Mouse (Mus musculus) intestine, embryonic 15.5 days (tissue): ENCODE measurements around the gene Ptpa. TPM values are rescaled to one million over a fixed set of nuclear protein-coding genes. Genes with fewer than 3 reads are reported as not detected.

Experiments
- ATAC-seq: fragments of 200-750 bp; cut with Nextera tagmentation; 2 replicates; pipeline ENCODE4 v1.8.0; 2017; ENCODE audit warnings: moderate TSS enrichment, moderate library complexity
- H3K27ac ChIP-seq: fragments of 300-500 bp; sonication (generic); 2 replicates; pipeline ENCODE4 v1.5.1; 2015; ENCODE audit warnings: mild to moderate bottlenecking, inconsistent platforms
- H3K27me3 ChIP-seq: fragments of 300-500 bp; sonication (generic); replicated peaks from 2 replicates; pipeline ENCODE4 v1.6.1; 2015; ENCODE audit warnings: inconsistent platforms
- H3K36me3 ChIP-seq: fragments of 300-500 bp; sonication (generic); 2 replicates; pipeline ENCODE4 v1.6.1; 2015; ENCODE audit warnings: inconsistent platforms
- H3K4me1 ChIP-seq: fragments of 300-500 bp; sonication (generic); replicated peaks from 2 replicates; pipeline ENCODE4 v1.6.1; 2015; ENCODE audit warnings: inconsistent platforms
- H3K4me2 ChIP-seq: fragments of 300-500 bp; sonication (generic); replicated peaks from 2 replicates; pipeline ENCODE4 v1.6.1; 2015; ENCODE audit warnings: mild to moderate bottlenecking, inconsistent platforms
- H3K4me3 ChIP-seq: fragments of 300-500 bp; sonication (generic); replicated peaks from 2 replicates; pipeline ENCODE4 v1.5.1; 2015; ENCODE audit warnings: inconsistent platforms
- H3K9ac ChIP-seq: fragments of 300-500 bp; sonication (generic); 2 replicates; pipeline ENCODE4 v1.6.1; 2015; ENCODE audit warnings: inconsistent platforms
- H3K9me3 ChIP-seq: fragments of 300-500 bp; sonication (generic); 2 replicates; pipeline ENCODE4 v1.6.1; 2016; ENCODE audit warnings: inconsistent platforms
- WGBS: fragments of 180-500 bp; shearing (Covaris S2); methylation state at CpG from one replicate; pipeline ENCODE4 v1.1.7; 2015; 5-methylcytosine and 5-hydroxymethylcytosine counted together
- polyA plus RNA-seq: library from polyadenylated mRNA; unstranded; fragments of >200 nt; fragmentation: Nextera tagmentation; extraction: Ambion mirVana; gene quantifications from 2 replicates; pipeline ENCODE4 v1.2.1, GENCODE M21; 2015

The Ptpa gene
- polyA plus RNA-seq, 1 experiment from 2014 or later, result 117 TPM

DNA sequence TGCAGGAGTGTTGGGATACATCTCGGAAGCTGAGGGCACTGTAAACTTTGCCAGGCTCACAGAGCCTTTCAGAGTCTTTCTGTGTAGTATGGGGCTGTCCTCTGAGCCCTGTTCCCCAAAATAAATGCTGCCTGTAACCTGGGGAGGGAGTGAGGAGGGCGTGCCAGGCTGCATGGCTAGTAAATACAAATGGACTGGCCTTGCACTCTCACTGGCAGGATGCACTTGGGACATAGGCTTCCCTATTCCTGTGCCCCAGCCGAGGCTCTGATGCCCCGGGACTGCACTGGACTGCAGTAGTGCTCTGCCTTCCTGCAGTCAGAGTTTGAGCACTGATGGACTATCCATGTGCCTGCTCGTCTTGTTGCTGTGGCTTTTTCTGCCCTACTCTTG, 26.7 kb downstream of the Ptpa start:
- H3K27ac ChIP-seq, result peak overlapping the region; percentile 98
- no peaks in the 10 kb centered on the region for H3K9me3 ChIP-seq
- H3K4me3 ChIP-seq, result peak overlapping the region; percentile 29
- peaks cover 41% of the 10 kb centered on the region for H3K36me3 ChIP-seq
- H3K27me3 ChIP-seq, result no peaks in the 10 kb centered on the region
- WGBS, result 24% methylated on average over 5 of the region's 5 CpGs
- H3K9ac ChIP-seq, result peak overlapping the region; percentile 40
- H3K4me1 ChIP-seq, result peaks cover 73% of the 10 kb centered on the region
- ATAC-seq, result no peak
- H3K4me2 ChIP-seq, result peak overlapping the region; percentile 66

DNA sequence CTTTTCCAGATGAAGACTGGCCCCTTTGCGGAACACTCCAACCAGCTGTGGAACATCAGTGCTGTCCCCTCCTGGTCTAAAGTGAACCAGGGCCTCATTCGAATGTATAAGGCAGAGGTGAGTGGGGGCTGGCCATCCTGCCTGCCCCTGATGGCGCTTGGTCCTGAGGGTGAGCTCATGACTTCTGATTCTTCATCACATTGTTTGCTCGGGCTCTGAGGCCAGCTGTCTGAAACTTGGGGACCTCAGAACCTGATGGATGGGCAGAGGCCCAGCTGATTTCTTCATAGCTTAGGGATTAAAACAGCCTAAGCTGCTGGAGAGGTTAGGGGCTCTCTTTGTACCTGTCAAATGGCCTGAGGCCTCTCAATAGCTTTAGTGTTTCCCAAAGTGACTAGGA, 27.4 kb downstream of the Ptpa start:
- WGBS, result 34% methylated on average over 4 of the region's 4 CpGs
- Histone ChIP-seq H3K27me3 (no peaks in the 10 kb centered on the region), H3K4me2 (peak overlapping the region; percentile 66), H3K9ac (0 out of 2 replicates have a peak overlapping the region, but pooled peaks have one; percentile 40), H3K27ac (peak overlapping the region; percentile 98), H3K36me3 (peaks cover 35% of the 10 kb centered on the region), H3K9me3 (no peaks in the 10 kb centered on the region), H3K4me3 (no peak overlapping the region), H3K4me1 (peaks cover 73% of the 10 kb centered on the region)
- ATAC-seq, result no peak

DNA sequence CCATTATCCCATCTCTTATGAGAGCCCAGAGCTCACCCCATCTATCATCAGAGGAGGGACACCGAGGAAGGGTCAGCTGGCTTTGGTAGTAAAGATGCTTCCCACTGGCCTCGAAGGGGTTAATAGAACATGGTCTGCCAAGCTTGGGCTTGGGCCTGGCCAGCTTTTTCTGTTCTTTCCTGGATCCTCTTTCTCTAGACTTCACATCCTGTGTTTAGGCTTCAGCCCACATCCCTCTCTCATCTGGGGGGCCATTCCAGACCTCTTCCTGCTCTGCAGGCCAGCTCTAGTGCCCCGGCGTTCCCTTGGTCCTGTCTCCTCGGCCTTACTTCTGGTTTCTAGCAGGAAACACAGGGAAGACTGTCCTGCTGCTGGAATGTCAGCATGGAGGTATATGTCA, 28.2 kb downstream of the Ptpa start:
- Histone ChIP-seq H3K36me3 (peaks cover 30% of the 10 kb centered on the region; the same call in 1 of the 2 replicates), H3K4me3 (no peak overlapping the region), H3K9ac (no peak overlapping the region), H3K4me2 (peak overlapping the region; percentile 66), H3K9me3 (no peaks in the 10 kb centered on the region), H3K27ac (peak overlapping the region; percentile 98), H3K4me1 (peaks cover 73% of the 10 kb centered on the region), H3K27me3 (no peaks in the 10 kb centered on the region)
- ATAC-seq, result no peak
- WGBS, result 39% methylated on average over 5 of the region's 5 CpGs

DNA sequence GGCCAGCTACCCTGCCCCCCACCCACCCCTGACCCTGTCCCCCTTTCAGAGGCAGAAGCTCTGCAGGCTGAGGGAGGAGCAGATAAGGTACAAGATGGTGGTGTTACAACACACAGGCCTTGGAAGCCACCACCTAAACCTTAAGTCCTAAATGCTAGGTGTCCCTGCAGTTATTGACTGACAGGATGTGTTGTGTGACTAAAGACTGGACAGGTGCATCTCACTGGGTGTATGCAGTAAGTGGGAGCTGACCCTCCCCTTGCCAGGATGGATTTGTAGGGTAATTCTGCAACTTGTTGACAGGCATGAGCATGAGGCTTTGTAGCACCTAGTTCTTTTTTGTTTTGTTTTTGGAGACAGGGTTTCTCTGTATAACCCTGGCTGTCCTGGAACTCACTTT, 28.6 kb downstream of the Ptpa start:
- Histone ChIP-seq H3K4me1 (peaks cover 73% of the 10 kb centered on the region), H3K9ac (0 out of 2 replicates have a peak overlapping the region, but pooled peaks have one; percentile 24), H3K4me3 (no peak overlapping the region), H3K9me3 (no peaks in the 10 kb centered on the region), H3K36me3 (peaks cover 30% of the 10 kb centered on the region), H3K27me3 (no peaks in the 10 kb centered on the region), H3K27ac (peak overlapping the region; percentile 98), H3K4me2 (peak overlapping the region; percentile 66)
- ATAC-seq, result no peak

DNA sequence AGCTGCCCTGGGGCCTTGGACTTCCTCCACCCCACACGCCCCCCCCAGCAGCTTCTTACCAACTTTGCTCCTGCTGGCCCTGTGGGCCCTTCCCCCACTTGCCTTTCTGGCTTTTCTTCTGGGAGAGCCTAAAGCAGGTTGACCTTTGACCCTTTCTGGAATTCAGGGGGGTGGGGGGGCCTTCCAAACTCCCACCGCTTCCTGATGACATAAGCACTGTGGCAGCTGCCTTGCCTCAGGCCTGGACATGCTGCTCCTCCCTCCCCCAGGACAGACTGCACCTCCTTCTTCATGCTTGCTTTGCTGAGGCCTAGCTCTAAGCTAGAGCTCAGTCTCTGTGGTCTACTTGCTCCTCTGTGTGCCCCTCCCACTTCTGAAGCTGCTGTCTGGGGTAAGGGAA, 29.5 kb downstream of the Ptpa start:
- 27% methylated on average over 2 of the region's 2 CpGs for WGBS

DNA sequence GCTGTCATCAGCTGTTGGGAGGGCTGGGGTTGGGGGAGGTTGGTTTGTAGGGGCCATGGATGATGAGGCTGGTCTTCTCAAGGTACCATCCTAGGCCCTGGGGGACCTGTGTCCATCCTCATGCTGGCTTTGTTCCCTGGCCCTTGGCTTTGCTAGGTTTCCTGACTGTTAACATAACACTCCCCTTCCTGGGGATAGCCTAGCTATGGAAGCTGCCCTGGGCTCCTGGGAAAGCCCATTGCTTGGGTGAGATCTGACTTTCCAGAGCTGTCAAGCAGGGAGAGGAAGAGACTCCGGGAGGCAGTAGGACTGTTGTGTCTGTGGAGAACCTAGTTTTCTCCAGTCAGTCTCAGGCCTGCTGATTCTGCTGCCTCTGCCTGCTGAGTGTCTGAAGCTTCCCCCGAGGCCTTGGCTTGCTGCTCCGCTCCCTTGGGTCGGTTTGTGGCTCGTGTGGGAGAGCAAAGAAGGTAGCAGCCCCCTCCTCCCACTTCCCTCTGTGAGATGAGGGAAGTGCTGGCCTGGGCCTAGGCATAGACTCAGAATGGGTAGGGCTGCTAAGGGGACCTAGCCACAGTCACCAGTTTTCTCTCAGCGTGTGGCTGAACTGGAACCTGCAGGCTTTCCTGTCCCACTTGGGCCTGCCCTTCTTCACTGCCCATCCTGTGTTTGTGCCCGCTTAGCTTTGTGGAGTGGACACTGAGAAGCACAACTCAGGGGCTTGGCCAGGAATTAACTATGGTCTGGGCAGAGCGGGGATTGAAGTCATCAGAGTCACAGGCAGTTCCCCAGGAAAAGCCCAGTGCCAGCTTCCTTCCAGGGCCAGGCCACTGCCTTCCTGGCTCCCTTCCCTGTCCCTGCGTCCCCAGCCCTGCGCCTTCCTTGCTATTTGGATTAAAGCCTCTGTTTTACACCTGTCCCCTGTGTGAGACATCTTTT, 31.3 kb downstream of the Ptpa start:
- peaks cover 37% of the 10 kb centered on the region for H3K36me3 ChIP-seq
- no peak overlapping the region for H3K9ac ChIP-seq
- H3K4me3 ChIP-seq, result no peak overlapping the region
- H3K27me3 ChIP-seq, result no peaks in the 10 kb centered on the region
- peaks cover 48% of the 10 kb centered on the region for H3K4me1 ChIP-seq
- H3K4me2 ChIP-seq, result no peak overlapping the region
- no peak for ATAC-seq
- WGBS, result 82% methylated on average over 10 of the region's 10 CpGs
- H3K9me3 ChIP-seq, result no peaks in the 10 kb centered on the region
- H3K27ac ChIP-seq, result peak overlapping the region; percentile 19; the same call in 1 of the 2 replicates

More for the DNA sequence above, 29.5 kb downstream of the Ptpa start:
- Histone ChIP-seq H3K27ac (peak overlapping the region; percentile 98), H3K4me3 (no peak overlapping the region), H3K9ac (peak overlapping the region; percentile 24; the same call in 1 of the 2 replicates), H3K4me2 (peak overlapping the region; percentile 26), H3K36me3 (peaks cover 32% of the 10 kb centered on the region), H3K27me3 (no peaks in the 10 kb centered on the region), H3K9me3 (no peaks in the 10 kb centered on the region), H3K4me1 (peaks cover 64% of the 10 kb centered on the region)
- ATAC-seq, result peak; percentile 56

DNA sequence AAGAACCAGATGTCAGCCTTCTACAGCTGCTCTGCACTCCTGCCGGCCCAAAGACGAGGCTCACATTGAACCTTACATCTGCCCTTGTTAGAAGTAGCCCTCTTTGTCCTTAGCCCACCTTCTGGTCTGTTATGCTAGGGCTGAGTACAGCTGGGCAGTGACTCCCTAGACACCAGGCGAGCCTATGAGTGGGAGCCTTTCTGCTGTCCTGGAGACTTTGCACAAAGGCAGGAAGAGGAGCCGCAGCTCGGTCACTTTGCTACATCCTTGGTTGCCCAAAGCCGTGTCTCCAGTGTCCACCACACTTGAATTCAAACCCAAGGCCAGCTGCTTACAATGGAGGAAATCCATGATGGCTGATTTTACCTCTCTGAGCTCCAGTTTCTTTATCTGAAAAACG, 32.5 kb downstream of the Ptpa start:
- Histone ChIP-seq H3K4me2 (no peak overlapping the region), H3K27ac (no peak overlapping the region), H3K27me3 (no peaks in the 10 kb centered on the region), H3K4me3 (no peak overlapping the region), H3K4me1 (peaks cover 36% of the 10 kb centered on the region), H3K9ac (no peak overlapping the region), H3K36me3 (peaks cover 33% of the 10 kb centered on the region), H3K9me3 (no peaks in the 10 kb centered on the region)
- 93% methylated on average over 7 of the region's 7 CpGs for WGBS
- no peak for ATAC-seq

DNA sequence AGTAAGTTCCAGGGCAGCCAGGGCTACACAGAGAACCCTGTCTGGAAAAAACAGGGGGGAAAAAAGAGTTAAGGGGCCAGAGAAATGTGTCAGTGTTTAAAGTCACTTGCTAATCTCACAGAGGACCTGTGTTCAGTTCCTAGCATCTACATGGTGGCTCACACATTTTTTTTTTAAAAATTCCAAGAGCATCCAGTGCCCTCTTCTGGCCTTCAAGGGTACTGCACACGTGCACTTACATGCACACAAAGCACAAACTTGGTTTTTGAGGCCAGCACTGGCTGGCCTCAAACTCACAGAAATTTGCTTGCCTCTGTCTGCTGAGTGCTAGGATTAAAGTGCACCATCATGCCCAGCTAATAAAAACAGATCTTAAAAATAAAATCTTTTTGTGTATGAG, 34.7 kb downstream of the Ptpa start:
- Histone ChIP-seq H3K4me1 (peaks cover 14% of the 10 kb centered on the region), H3K36me3 (peaks cover 32% of the 10 kb centered on the region), H3K9me3 (no peaks in the 10 kb centered on the region), H3K27me3 (no peaks in the 10 kb centered on the region), H3K27ac (no peak overlapping the region), H3K4me3 (no peak overlapping the region), H3K4me2 (no peak overlapping the region), H3K9ac (no peak overlapping the region)
- no peak for ATAC-seq
- 71% methylated on average over 1 of the region's 1 CpGs for WGBS

DNA sequence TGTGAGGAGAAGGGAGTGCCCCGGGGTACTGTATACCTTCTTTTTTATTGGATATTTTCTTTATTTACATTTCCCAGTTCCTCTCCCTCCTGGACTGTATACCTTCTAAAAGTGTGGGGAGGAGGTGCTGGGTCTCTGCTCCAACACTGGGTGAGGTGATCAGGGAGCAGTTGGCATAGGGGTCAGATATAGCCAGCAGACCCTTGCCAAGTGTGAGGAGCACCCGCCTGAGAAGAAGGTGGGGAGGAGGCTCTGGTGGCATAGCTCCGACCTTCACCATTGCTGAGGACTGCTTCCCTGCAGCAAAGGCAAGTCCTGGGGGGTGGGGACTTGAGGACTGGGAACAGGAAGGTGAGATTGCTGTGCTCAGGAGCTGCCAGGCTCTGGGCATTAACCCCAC, 35.7 kb downstream of the Ptpa start:
- no peak overlapping the region for H3K4me2 ChIP-seq

DNA sequence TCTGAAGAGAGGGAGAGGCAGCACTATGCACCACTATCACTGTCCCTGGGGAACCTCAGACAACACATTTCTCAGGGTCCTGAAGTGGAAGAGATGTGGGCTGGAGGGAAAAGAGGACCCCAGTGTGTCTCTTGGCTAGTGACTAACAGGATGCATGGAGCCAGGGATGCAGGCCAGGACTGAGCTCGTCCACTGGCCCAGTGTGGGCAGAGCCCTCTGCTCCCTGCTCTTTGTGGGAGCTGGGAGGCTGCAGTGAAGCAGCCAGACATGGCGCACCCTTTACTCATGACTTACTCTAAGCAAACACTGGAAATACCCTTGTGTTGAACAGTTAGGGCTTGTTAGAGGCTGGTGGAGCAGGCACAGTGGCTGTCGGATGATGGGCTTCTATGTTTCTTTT, 37.7 kb downstream of the Ptpa start:
- ATAC-seq, result no peak
- Histone ChIP-seq H3K36me3 (peaks cover 19% of the 10 kb centered on the region), H3K9ac (no peak overlapping the region), H3K4me2 (no peak overlapping the region), H3K4me1 (no peaks in the 10 kb centered on the region), H3K27ac (no peak overlapping the region), H3K9me3 (no peaks in the 10 kb centered on the region), H3K4me3 (no peak overlapping the region), H3K27me3 (no peaks in the 10 kb centered on the region)
- WGBS, result 80% methylated on average over 3 of the region's 3 CpGs

More for the DNA sequence above, 35.7 kb downstream of the Ptpa start:
- Histone ChIP-seq H3K27ac (no peak overlapping the region), H3K4me3 (no peak overlapping the region), H3K27me3 (no peaks in the 10 kb centered on the region), H3K9ac (no peak overlapping the region), H3K9me3 (no peaks in the 10 kb centered on the region), H3K4me1 (peaks cover 5% of the 10 kb centered on the region; the same call in 1 of the 2 replicates), H3K36me3 (peaks cover 24% of the 10 kb centered on the region)
- 69% methylated on average over 3 of the region's 3 CpGs for WGBS
- ATAC-seq, result no peak

DNA sequence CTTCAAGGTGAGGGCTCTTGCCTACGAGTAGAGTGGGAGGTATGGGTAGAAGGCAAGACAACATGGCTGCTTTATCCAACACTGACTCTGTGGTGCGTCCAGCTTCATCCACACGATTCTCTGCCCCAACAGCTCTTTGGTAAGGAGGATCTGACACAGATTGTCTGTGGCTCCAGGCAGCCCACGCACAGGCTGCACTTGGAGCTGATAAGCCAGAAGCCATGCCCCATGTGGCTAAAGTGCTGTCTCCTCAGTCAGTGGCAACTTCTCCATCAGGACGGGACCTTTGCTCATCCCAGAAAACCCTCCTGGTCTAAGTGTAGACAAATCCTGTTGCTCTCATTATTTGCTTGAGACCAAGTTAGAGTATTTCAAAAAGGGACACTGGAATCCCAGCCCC, 38.7 kb downstream of the Ptpa start:
- H3K9me3 ChIP-seq, result no peaks in the 10 kb centered on the region
- 84% methylated on average over 5 of the region's 5 CpGs for WGBS
- no peak overlapping the region for H3K4me3 ChIP-seq
- no peak for ATAC-seq
- no peaks in the 10 kb centered on the region for H3K4me1 ChIP-seq
- no peak overlapping the region for H3K4me2 ChIP-seq
- no peak overlapping the region for H3K27ac ChIP-seq
- H3K9ac ChIP-seq, result no peak overlapping the region
- peaks cover 12% of the 10 kb centered on the region for H3K36me3 ChIP-seq
- H3K27me3 ChIP-seq, result no peaks in the 10 kb centered on the region

DNA sequence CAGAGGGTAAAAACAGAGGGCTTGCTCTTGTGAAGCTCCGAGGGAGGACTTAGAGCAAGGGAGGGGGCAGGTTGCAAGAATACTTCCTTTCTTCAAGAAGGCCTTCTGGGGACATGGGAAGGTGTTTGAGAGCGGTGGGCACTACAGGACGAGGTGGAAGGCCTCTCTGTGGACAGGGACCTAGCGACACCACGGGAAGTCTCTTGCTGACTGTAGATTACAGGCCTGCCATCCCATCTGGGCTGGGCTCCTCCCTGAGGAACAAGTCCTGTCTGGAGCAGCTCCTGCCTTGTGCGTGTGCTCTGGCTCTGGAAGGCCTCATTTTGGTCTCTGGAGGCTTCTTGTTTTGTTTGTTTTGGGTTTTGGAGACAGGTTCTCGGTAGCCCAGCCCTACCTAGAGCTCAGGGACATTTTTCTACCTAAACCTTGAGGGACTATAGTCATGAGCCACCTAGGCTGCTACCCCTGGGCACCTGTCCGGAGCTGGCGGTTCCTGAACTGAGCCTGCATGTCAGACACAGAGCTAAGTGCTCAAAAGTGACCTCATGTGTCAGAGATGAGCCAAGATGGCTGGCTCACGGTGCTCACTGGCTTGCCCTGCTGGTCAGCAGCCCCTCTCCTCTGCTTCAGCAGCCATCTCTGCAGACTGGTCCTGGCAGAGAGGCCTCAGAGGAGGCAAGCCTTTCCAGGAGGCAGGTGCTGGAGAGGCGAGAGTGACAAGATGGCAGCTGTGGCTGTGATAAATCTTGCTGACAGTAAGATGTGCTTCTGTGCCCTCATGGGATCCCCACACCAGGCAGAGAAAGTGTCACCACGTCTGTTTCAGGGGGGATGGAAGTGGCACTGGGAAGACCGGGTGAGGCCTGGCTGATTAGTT, 40.5 kb downstream of the Ptpa start:
- Histone ChIP-seq H3K9ac (no peak overlapping the region), H3K4me3 (no peak overlapping the region), H3K36me3 (no peaks in the 10 kb centered on the region; the same call in 1 of the 2 replicates), H3K4me2 (no peak overlapping the region), H3K27me3 (no peaks in the 10 kb centered on the region), H3K4me1 (no peaks in the 10 kb centered on the region), H3K9me3 (no peaks in the 10 kb centered on the region), H3K27ac (no peak overlapping the region)
- WGBS, result 68% methylated on average over 13 of the region's 13 CpGs
- no peak for ATAC-seq
